Mouse (Mus musculus) retina, postnatal 1 day (tissue): ENCODE measurements at regions not wholly inside any gene's neighbourhood (a gene's known extent, or its start where the extent isn't known, plus 50 kb on each side); places are given as distances from the start of the nearest gene placed in this dataset.

Experiments
- DNase-seq: peaks from one replicate; pipeline ENCODE4 v3.0.0-alpha.2; 2012

- DNase-seq, result no peak
These were observed 328.3 kb downstream of the Klf6 start for GRCm38 (mm10) chr13:6189566-6189965.

- no peak for DNase-seq
These were observed 330.1 kb downstream of the Klf6 start for GRCm38 (mm10) chr13:6191186-6191914.

GRCm38 (mm10) chr13:6191915-6192295 is 330.6 kb downstream of the Klf6 start:
- no peak for DNase-seq

GRCm38 (mm10) chr13:6196690-6197089 is 335.4 kb downstream of the Klf6 start:
- peak; percentile 8 for DNase-seq

GRCm38 (mm10) chr13:6199107-6199506 is 337.8 kb downstream of the Klf6 start:
- no peak for DNase-seq

- no peak for DNase-seq
These were observed 340.2 kb downstream of the Klf6 start for GRCm38 (mm10) chr13:6201516-6201915.

GRCm38 (mm10) chr13:6204801-6205200 is 343.1 kb upstream of the Pitrm1 start:
- no peak for DNase-seq

- no peak for DNase-seq
These were observed 335.4 kb upstream of the Pitrm1 start for GRCm38 (mm10) chr13:6212550-6212949.

GRCm38 (mm10) chr13:6214189-6214588 is 333.8 kb upstream of the Pitrm1 start:
- DNase-seq, result no peak

- no peak for DNase-seq
These were observed 321.8 kb upstream of the Pitrm1 start for GRCm38 (mm10) chr13:6226087-6226643.

GRCm38 (mm10) chr13:6228278-6228677 is 319.7 kb upstream of the Pitrm1 start:
- no peak for DNase-seq

- no peak for DNase-seq
These were observed 312.6 kb upstream of the Pitrm1 start for GRCm38 (mm10) chr13:6235394-6235793.

- DNase-seq, result no peak
These were observed 311.4 kb upstream of the Pitrm1 start for GRCm38 (mm10) chr13:6236503-6236902.

GRCm38 (mm10) chr13:6237201-6237600 is 310.7 kb upstream of the Pitrm1 start:
- no peak for DNase-seq

GRCm38 (mm10) chr13:6240855-6241254 is 307.1 kb upstream of the Pitrm1 start:
- peak; percentile 23 for DNase-seq

GRCm38 (mm10) chr13:6241472-6242123 is 306.4 kb upstream of the Pitrm1 start:
- DNase-seq, result no peak

- DNase-seq, result peak; percentile 4
These were observed 297.8 kb upstream of the Pitrm1 start for GRCm38 (mm10) chr13:6250106-6250505.

GRCm38 (mm10) chr13:6251025-6251862 is 296.7 kb upstream of the Pitrm1 start:
- peak; percentile 84 for DNase-seq

- DNase-seq, result no peak
These were observed 295.8 kb upstream of the Pitrm1 start for GRCm38 (mm10) chr13:6252100-6252499.

GRCm38 (mm10) chr13:6255303-6255702 is 292.6 kb upstream of the Pitrm1 start:
- no peak for DNase-seq

GRCm38 (mm10) chr13:6255728-6256496 is 292.0 kb upstream of the Pitrm1 start:
- no peak for DNase-seq

- no peak for DNase-seq
These were observed 289.5 kb upstream of the Pitrm1 start for GRCm38 (mm10) chr13:6258456-6258855.
